Mouse (Mus musculus) kidney, postnatal 14 days (tissue): ENCODE measurements around the gene Ar.

Experiments
- DNase-seq: peaks from one replicate; pipeline ENCODE4 v3.0.0; 2022; ENCODE audit warnings: mixed read lengths

The Ar gene

DNA sequence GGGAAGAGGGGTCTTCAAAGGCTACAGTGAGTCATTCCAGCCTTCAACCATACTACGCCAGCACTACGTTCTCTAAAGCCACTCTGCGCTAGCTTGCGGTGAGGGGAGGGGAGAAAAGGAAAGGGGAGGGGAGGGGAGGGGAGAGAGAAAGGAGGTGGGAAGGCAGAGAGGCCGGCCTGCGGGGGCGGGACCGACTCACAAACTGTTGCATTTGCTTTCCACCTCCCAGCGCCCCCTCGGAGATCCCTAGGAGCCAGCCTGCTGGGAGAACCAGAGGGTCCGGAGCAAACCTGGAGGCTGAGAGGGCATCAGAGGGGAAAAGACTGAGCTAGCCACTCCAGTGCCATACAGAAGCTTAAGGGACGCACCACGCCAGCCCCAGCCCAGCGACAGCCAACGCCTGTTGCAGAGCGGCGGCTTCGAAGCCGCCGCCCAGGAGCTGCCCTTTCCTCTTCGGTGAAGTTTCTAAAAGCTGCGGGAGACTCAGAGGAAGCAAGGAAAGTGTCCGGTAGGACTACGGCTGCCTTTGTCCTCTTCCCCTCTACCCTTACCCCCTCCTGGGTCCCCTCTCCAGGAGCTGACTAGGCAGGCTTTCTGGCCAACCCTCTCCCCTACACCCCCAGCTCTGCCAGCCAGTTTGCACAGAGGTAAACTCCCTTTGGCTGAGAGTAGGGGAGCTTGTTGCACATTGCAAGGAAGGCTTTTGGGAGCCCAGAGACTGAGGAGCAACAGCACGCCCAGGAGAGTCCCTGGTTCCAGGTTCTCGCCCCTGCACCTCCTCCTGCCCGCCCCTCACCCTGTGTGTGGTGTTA is at the start of gene Ar:
Gene Ar (plus strand): TSS at position 239 of the 812 bp plus-strand sequence.
- DNase-seq = peak; percentile 58

GRCm38 (mm10) chrX:98149724-98150392 is 1.3 kb downstream of the Ar start:
- peak; percentile 4 for DNase-seq

DNA sequence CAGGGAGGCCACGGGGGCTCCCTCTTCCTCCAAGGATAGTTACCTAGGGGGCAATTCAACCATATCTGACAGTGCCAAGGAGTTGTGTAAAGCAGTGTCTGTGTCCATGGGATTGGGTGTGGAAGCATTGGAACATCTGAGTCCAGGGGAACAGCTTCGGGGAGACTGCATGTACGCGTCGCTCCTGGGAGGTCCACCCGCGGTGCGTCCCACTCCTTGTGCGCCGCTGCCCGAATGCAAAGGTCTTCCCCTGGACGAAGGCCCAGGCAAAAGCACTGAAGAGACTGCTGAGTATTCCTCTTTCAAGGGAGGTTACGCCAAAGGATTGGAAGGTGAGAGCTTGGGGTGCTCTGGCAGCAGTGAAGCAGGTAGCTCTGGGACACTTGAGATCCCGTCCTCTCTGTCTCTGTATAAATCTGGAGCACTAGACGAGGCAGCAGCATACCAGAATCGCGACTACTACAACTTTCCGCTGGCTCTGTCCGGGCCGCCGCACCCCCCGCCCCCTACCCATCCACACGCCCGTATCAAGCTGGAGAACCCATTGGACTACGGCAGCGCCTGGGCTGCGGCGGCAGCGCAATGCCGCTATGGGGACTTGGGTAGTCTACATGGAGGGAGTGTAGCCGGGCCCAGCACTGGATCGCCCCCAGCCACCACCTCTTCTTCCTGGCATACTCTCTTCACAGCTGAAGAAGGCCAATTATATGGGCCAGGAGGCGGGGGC is 2.0 kb downstream of the Ar start:
- peak; percentile 12 for DNase-seq

GRCm38 (mm10) chrX:98189759-98190158 is 41.2 kb downstream of the Ar start:
- no peak for DNase-seq

DNA sequence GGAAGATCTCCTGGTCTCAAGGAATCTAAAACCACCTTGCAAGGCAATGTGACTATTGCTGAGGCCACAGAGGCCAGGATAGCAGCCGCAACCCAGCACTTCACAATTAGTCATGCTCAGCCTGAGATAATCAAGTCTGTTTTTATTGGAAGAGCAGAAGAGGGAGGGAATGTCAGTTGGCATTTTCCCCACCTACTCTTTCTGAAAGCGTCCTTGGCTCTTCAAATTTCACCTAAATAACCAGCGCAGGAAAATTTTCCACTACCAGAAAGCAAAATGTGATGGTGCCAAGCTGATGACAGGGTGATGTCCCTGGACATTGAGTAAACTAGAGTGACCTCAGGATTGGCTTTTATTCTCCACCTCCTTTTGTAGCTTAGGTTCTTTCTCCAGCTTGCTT is 57.2 kb downstream of the Ar start:
- DNase-seq = no peak

DNA sequence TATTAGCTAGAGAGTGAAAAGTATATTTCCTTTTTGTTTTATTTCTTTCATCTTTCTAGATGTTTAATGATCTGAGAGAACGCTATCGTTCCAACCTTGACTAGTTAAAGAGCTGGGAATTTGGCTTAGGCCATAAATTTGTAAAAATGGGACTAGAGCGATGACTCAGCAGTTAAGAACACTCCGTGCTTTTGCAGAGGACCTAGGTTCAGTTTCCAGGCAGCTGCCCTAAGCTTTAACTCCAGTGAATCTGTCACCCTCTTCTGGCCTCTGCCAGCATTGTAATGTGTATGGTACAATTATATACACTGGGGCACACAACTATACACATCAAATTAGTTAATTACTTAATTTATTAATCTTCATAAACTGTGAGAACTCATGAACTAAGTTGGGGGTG is 58.6 kb downstream of the Ar start:
- no peak for DNase-seq

- no peak for DNase-seq
Observed at GRCm38 (mm10) chrX:98216103-98216502, 67.5 kb downstream of the Ar start.

DNA sequence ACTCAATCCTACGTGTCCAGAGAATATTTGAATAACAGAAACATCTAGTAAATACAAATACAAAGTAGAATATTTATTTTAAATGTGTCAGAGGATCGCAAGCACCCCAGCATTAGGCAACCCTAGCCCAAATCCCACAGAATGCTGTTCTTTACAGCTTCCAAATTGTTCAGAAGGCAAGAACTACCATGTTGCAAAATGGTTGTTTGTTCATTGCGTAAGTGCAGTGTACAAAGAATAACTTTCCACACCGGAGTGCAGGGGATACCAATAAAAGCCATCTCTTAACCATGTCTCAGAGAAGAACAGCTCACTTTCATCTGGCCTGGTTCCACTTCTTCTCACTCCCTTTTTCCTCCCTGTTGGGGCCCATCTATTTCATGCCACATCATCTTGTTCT is 90.4 kb downstream of the Ar start:
- no peak for DNase-seq

GRCm38 (mm10) chrX:98245108-98245507 is 96.5 kb downstream of the Ar start:
- DNase-seq = no peak

- DNase-seq = no peak
Observed at GRCm38 (mm10) chrX:98248363-98248762, 99.8 kb downstream of the Ar start.

GRCm38 (mm10) chrX:98259620-98260019 is 111.1 kb downstream of the Ar start:
- DNase-seq = no peak

DNA sequence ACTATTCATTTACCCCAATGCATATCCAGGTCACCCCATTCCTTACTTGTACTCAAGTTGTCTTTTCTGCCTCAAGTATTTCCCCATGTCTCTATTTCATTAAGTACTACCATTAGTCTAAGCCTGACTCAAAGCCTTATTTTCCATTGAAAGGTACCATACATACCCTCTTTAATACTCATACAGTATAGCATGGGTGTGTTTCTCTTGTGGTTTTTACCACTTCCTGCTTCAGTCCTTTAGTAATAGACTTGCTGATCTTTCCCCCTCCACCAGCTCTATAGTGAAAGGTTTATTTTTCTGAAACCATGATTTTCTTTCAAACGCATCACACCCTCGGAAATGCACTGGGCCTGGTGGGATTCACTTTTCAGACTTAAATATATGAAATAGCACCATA is 117.2 kb downstream of the Ar start:
- DNase-seq = no peak

DNA sequence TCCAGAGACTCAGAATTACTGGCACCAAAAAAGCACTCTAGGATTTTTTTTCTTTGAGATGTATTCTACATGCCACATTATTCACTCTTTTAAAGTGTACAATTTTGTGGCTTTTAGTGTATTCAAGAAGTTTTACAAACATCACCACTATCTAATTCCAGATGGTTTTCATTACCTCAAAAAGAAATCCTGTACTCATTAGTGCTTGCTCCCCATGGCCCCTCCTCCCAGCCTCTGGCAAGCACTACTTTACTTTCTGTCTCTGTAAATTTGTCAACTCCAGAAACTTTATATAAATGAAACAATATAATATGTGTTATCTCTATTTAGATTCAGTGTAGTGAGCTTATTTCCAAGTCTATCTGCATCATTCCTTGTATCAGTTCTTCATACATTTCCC is 122.8 kb downstream of the Ar start:
- no peak for DNase-seq

GRCm38 (mm10) chrX:98291763-98292162 is 143.2 kb downstream of the Ar start:
- DNase-seq = no peak

- DNase-seq = no peak
Observed at GRCm38 (mm10) chrX:98300685-98301084, 152.1 kb downstream of the Ar start.

DNA sequence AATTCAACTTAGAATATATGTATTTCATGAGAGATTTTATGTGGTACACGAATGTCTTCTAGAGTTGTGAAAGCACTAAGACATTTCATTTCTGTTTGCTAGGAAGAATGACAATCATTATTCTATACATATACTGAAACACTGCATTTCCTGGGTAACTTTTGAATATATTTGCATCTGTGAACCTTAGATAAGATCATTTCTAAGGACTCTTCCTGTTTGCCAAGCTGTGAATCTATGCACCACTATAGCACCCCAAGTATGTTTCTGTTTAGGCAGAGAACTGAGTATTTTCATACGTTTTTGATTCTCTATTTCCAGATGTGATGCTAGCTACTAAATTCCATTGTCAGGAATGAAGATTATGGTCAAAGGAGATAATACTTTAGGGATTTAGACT is 153.4 kb downstream of the Ar start:
- DNase-seq = no peak

GRCm38 (mm10) chrX:98315961-98316360 is 167.4 kb downstream of the Ar start:
- DNase-seq = no peak

GRCm38 (mm10) chrX:98317483-98317882 is 168.9 kb downstream of the Ar start:
- no peak for DNase-seq

GRCm38 (mm10) chrX:98323105-98323504 is 174.5 kb downstream of the Ar start:
- no peak for DNase-seq

DNA sequence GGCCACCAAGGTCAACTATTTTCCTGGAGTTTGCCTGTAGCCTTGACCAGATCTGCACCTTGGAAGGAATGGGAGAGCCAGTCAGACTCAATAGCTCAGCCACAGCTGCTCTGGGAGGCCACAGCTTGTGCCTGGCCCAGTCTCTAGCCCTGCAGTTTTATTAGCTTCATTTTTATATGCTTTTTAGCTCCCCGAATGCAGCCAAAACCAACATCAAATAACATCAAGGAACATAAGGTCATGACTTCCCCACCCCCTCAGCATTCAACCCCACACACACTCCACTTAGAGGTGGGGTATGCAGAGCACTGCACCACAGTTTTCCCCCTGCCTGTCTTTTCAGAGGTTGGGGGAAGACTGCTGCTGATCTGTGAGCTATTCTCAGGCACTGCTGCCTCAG is 198.9 kb downstream of the Ar start:
- DNase-seq = peak; percentile 4

GRCm38 (mm10) chrX:98348036-98348435 is 199.5 kb downstream of the Ar start:
- DNase-seq = peak; percentile 32
